Mouse (Mus musculus): ENCODE measurements around the gene Ankrd33b.

DNA sequence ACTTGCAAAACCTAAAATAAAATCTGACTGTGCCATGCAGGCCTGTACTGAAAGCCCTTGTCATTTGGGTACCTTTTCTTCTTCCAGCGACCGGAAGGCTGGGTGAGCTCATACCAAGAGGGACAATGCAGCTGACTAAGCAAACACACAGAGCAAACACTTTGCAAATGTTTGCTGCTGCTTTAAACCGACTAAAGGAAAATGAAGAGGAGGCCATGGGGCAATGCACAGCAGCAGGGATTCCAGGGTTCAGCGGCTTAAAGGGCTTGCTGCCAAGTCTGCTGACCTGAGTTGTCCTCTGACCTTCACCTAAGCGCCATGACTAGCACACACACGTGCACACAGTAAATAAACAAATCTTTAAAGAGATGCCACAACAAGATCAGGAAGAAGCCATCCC lies 23.9 kb downstream of the Ankrd33b start:
- no peak for TF ChIP-seq GATA1 (IDR thresholded peaks at IDR 0.05; ENCODE audit: borderline replicate concordance, low read length)
- no peak for TF ChIP-seq FLI1 (IDR thresholded peaks at IDR 0.05; ENCODE audit: low read length)
